Mouse (Mus musculus) embryonic facial prominence, embryonic 14.5 days (tissue): Measurements from ENCODE around the gene Bbs5. TPM values are rescaled to one million over a fixed set of nuclear protein-coding genes. Genes with fewer than 3 reads are reported as not detected.
"Not testable (repeated sequence)": the region's sequence is repeated elsewhere in the genome, so short reads cannot be mapped to it uniquely, and the experiment has no call there.

Experiments used
- ATAC-seq: fragments of 200-750 bp; cut with Nextera tagmentation; 2 replicates; pipeline ENCODE4 v1.8.0; 2017; ENCODE audit warnings: low read depth, moderate number of reproducible peaks, moderate TSS enrichment
- DNase-seq: peaks from one replicate; pipeline ENCODE4 v3.0.0-alpha.2; 2015; ENCODE audit warnings: low spot score
- H3K27ac ChIP-seq: fragments of 300-500 bp; sonication (generic); replicated peaks from 2 replicates; pipeline ENCODE4 v1.5.1; 2014; ENCODE audit warnings: low read depth, mild to moderate bottlenecking, low read length, moderate library complexity
- H3K27me3 ChIP-seq: fragments of 300-500 bp; sonication (generic); replicated peaks from 2 replicates; pipeline ENCODE4 v1.6.1; 2014; ENCODE audit warnings: low read length; ENCODE audit not compliant: control insufficient read depth, insufficient read depth
- H3K36me3 ChIP-seq: fragments of 300-500 bp; sonication (generic); 2 replicates; pipeline ENCODE4 v1.6.1; 2014; ENCODE audit warnings: low read length, mixed read lengths; ENCODE audit not compliant: control insufficient read depth, insufficient read depth
- H3K4me1 ChIP-seq: fragments of 300-500 bp; sonication (generic); 2 replicates; pipeline ENCODE4 v1.6.1; 2014; ENCODE audit warnings: antibody characterized with exemption, low read length; ENCODE audit not compliant: control insufficient read depth, insufficient read depth
- H3K4me2 ChIP-seq: fragments of 300-500 bp; sonication (generic); 2 replicates; pipeline ENCODE4 v1.6.1; 2014; ENCODE audit warnings: low read depth, mild to moderate bottlenecking, low read length, moderate library complexity, mixed read lengths
- H3K4me3 ChIP-seq: fragments of 300-500 bp; sonication (generic); 2 replicates; pipeline ENCODE4 v1.5.1; 2014; ENCODE audit warnings: low read depth, mild to moderate bottlenecking, low read length
- H3K9ac ChIP-seq: fragments of 300-500 bp; sonication (generic); 2 replicates; pipeline ENCODE4 v1.6.1; 2014; ENCODE audit warnings: low read depth, mild to moderate bottlenecking, low read length, moderate library complexity, mixed read lengths
- H3K9me3 ChIP-seq: fragments of 300-500 bp; sonication (generic); 2 replicates; pipeline ENCODE4 v1.6.1; 2016; ENCODE audit warnings: low read length; ENCODE audit not compliant: control insufficient read depth
- WGBS: fragments of 180-500 bp; shearing (Covaris S2); extraction: QIAGEN DNeasy Blood & Tissue Kit; methylation state at CpG from one replicate; pipeline ENCODE4 v1.1.7; 2014; 5-methylcytosine and 5-hydroxymethylcytosine counted together
- polyA plus RNA-seq: library from polyadenylated mRNA; unstranded; fragments of >200 nt; fragmentation: Nextera tagmentation; extraction: Ambion mirVana; gene quantifications from 2 replicates; pipeline ENCODE4 v1.2.1, GENCODE M21; 2014

Bbs5 gene
- polyA plus RNA-seq, 1 experiment from 2014 or later, result 16.4 TPM

- H3K4me2 ChIP-seq, result no peak overlapping the region
- 74% methylated on average over 17 of the region's 17 CpGs for WGBS
- no peaks in the 10 kb centered on the region for H3K4me1 ChIP-seq
- H3K9me3 ChIP-seq, result no peaks in the 10 kb centered on the region
- no peak overlapping the region for H3K9ac ChIP-seq
- H3K27me3 ChIP-seq, result no peaks in the 10 kb centered on the region
- DNase-seq (peak; percentile 56), ATAC-seq (peak; percentile 58; the same call in 1 of the 2 replicates)
- no peak overlapping the region for H3K4me3 ChIP-seq
- no peak overlapping the region for H3K27ac ChIP-seq
- no peaks in the 10 kb centered on the region for H3K36me3 ChIP-seq
Observed at GRCm38 (mm10) chr2:69629215-69629614, 17.8 kb upstream of the Bbs5 start.

- 88% methylated on average over 6 of the region's 6 CpGs for WGBS
- H3K9me3 ChIP-seq, result no peaks in the 10 kb centered on the region
- ATAC-seq, result no peak
- no peaks in the 10 kb centered on the region for H3K27me3 ChIP-seq
- no peaks in the 10 kb centered on the region for H3K4me1 ChIP-seq
- no peak overlapping the region for H3K4me3 ChIP-seq
- no peaks in the 10 kb centered on the region for H3K36me3 ChIP-seq
- no peak overlapping the region for H3K27ac ChIP-seq
- no peak for DNase-seq
- H3K4me2 ChIP-seq, result no peak overlapping the region
- no peak overlapping the region for H3K9ac ChIP-seq
Observed at GRCm38 (mm10) chr2:69629914-69630313, 17.1 kb upstream of the Bbs5 start.

GRCm38 (mm10) chr2:69630792-69631191, 16.2 kb upstream of the Bbs5 start:
- Histone ChIP-seq H3K4me1 (no peaks in the 10 kb centered on the region), H3K9me3 (no peaks in the 10 kb centered on the region), H3K4me3 (no peak overlapping the region), H3K27me3 (no peaks in the 10 kb centered on the region), H3K4me2 (no peak overlapping the region), H3K36me3 (no peaks in the 10 kb centered on the region), H3K9ac (no peak overlapping the region), H3K27ac (no peak overlapping the region)
- WGBS, result 76% methylated on average over 5 of the region's 5 CpGs
- DNase-seq, result peak; percentile 77
- peak; percentile 69 for ATAC-seq

GRCm38 (mm10) chr2:69631449-69631848, 15.5 kb upstream of the Bbs5 start:
- no peak overlapping the region for H3K4me3 ChIP-seq
- no peak overlapping the region for H3K4me2 ChIP-seq
- no peak for DNase-seq
- H3K9ac ChIP-seq, result no peak overlapping the region
- H3K27me3 ChIP-seq, result no peaks in the 10 kb centered on the region
- WGBS, result 85% methylated on average over 2 of the region's 2 CpGs
- H3K9me3 ChIP-seq, result no peaks in the 10 kb centered on the region
- H3K4me1 ChIP-seq, result no peaks in the 10 kb centered on the region
- ATAC-seq, result no peak
- H3K36me3 ChIP-seq, result no peaks in the 10 kb centered on the region
- H3K27ac ChIP-seq, result no peak overlapping the region

GRCm38 (mm10) chr2:69635064-69635701, 11.8 kb upstream of the Bbs5 start:
- H3K36me3 ChIP-seq, result no peaks in the 10 kb centered on the region
- peak overlapping the region; percentile 47 for H3K4me2 ChIP-seq
- 10% methylated on average over 11 of the region's 11 CpGs for WGBS
- peak overlapping the region; percentile 58 for H3K9ac ChIP-seq
- ATAC-seq (0 out of 2 replicates have a peak, but pooled peaks have one; percentile 47), DNase-seq (peak; percentile 73)
- peak overlapping the region; percentile 43 for H3K4me3 ChIP-seq
- H3K4me1 ChIP-seq, result no peaks in the 10 kb centered on the region
- no peak overlapping the region for H3K27ac ChIP-seq
- no peaks in the 10 kb centered on the region for H3K27me3 ChIP-seq
- no peaks in the 10 kb centered on the region for H3K9me3 ChIP-seq

- no peaks in the 10 kb centered on the region for H3K9me3 ChIP-seq
- H3K4me3 ChIP-seq, result no peak overlapping the region
- no peak for ATAC-seq
- 61% methylated on average over 6 of the region's 6 CpGs for WGBS
- DNase-seq, result peak; percentile 15
- no peak overlapping the region for H3K27ac ChIP-seq
- H3K36me3 ChIP-seq, result no peaks in the 10 kb centered on the region
- H3K27me3 ChIP-seq, result no peaks in the 10 kb centered on the region
- no peak overlapping the region for H3K9ac ChIP-seq
- no peaks in the 10 kb centered on the region for H3K4me1 ChIP-seq
- no peak overlapping the region for H3K4me2 ChIP-seq
Observed at GRCm38 (mm10) chr2:69635807-69636206, 11.2 kb upstream of the Bbs5 start.

- not testable (repeated sequence) for H3K4me1 ChIP-seq, H3K4me2 ChIP-seq, DNase-seq, H3K9ac ChIP-seq, ATAC-seq, H3K36me3 ChIP-seq, H3K4me3 ChIP-seq, H3K27ac ChIP-seq, H3K9me3 ChIP-seq, H3K27me3 ChIP-seq
- WGBS, result 72% methylated on average over 7 of the region's 7 CpGs
Observed at GRCm38 (mm10) chr2:69637989-69638388, 9.0 kb upstream of the Bbs5 start.

- H3K27me3 ChIP-seq, result no peaks in the 10 kb centered on the region
- H3K36me3 ChIP-seq, result no peaks in the 10 kb centered on the region
- no peak overlapping the region for H3K9ac ChIP-seq
- no peaks in the 10 kb centered on the region for H3K4me1 ChIP-seq
- H3K4me3 ChIP-seq, result no peak overlapping the region
- H3K9me3 ChIP-seq, result no peaks in the 10 kb centered on the region
- 51% methylated on average over 10 of the region's 10 CpGs for WGBS
- H3K27ac ChIP-seq, result no peak overlapping the region
- no peak overlapping the region for H3K4me2 ChIP-seq
- DNase-seq, result peak; percentile 26
- ATAC-seq, result peak; percentile 56; the same call in 1 of the 2 replicates
Observed at GRCm38 (mm10) chr2:69640100-69640499, 6.9 kb upstream of the Bbs5 start.

GRCm38 (mm10) chr2:69644968-69645617, 1.9 kb upstream of the Bbs5 start:
- DNase-seq, result no peak
- ATAC-seq, result no peak
- Histone ChIP-seq H3K4me1 (peaks cover 8% of the 10 kb centered on the region), H3K4me2 (no peak overlapping the region), H3K36me3 (no peaks in the 10 kb centered on the region), H3K9me3 (no peaks in the 10 kb centered on the region), H3K27me3 (no peaks in the 10 kb centered on the region), H3K9ac (no peak overlapping the region), H3K4me3 (no peak overlapping the region), H3K27ac (no peak overlapping the region)
- WGBS, result 87% methylated on average over 11 of the region's 11 CpGs
